Mouse (Mus musculus) lung, postnatal 25 days (tissue): ENCODE results near the gene Kmt2e.

Experiments used
- DNase-seq: peaks from one replicate; pipeline ENCODE4 v3.0.0; 2022; ENCODE audit warnings: low spot score

The Kmt2e gene

DNA sequence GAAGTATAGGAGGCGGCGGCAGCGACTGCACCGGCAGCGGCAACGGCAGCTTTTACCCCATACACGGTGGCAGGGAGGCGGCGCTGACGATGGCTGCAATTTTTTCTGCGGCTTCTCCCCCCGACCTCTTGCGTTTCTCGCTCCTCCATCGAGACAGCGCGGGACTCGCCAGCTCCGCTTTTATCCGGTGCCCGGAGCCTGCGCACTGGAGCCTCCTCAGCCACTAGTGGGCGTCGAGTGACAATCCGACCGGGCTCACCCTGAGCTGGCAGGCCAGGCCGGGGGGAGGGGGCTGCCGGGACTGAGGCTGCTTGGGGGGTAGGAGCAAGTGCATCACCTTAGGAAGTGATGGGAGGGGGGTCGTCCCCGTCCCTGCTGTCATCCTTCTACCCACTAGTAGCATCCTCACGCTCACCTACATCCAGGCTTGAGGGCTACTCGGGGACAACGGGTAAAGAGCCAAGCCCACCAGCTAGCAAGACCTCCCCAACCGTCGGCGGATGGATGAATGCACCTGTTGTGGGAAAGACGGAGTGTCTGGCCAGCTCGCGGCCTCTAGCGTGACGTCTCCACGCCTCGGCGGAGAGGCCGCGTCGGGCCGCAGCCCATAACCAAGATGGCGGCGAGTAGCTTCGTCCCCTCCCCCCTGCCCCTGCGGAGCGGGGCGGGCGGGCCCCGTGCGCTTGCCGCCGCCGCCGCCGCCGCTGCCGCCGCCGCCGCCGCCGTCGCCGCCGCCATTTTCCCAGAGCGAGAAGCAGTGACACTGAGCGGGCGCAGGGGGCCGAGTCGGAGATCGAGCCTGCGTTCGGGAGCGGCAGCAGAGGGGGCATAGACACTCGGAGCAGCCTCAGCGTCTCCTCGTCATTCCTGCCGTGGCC, at the start of gene Kmt2e:
Gene Kmt2e, plus strand, starts transcription at position 722 of the 878 bp plus-strand sequence.
- DNase-seq, result peak; percentile 93

DNA sequence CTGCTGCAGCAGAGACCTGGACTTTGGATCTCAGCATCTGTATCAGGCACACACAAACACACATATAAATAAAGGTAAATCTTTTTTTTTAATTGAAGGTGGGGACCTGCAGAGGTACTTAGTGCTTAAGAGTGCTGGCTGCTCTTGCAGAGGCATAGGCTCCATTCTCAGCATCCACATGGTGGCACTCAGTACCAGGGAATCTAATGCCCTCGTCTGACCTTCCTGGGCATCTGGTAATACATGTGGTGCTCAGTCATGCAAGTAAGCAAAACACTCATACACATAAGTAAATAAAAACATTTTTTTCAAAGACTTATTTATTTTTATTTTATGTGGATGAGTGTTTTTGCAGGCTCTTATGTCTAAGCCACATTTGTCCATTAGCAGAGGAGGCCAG, 49.1 kb upstream of the Kmt2e start:
- peak; percentile 57 for DNase-seq

DNA sequence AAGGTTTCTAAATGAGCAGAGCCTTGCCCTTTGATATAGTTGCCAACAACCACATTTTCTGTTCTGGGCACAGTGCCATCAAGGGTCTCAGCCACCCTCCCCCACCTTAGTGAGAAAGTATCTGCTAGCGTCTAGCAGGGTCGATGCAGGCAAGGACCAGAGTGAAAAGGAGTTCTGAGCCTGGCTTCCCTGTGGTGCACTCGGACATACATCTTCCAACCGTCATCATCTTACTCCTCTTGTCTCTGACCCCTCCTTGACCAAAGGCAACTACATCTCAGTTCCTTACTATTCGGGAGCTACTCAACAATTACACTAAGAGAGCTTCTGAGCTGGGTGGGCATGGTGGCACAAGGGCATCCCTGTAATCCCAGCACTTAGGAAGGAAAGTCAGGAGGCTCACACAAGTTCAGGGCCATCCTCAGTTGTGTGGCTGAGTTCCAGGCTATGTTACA, 48.5 kb upstream of the Kmt2e start:
- no peak for DNase-seq

GRCm38 (mm10) chr5:23386562-23387312, 47.5 kb upstream of the Kmt2e start:
- peak; percentile 97 for DNase-seq

DNA sequence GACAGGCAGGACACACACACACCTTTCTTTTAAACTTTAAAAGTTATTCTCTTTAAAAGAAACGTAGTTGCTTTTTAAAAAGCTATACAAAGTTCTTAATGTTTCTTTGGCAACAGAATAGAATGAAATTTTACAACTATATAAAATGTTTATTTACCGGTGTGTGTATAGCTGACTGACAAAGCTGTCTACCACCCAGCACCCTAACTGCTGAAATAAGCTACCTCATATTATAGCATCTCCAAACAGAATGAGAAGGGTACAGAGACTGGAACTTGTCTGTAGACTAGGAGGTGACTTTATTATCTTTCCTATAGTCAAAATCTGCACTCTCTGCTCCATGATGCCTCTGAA, 47.0 kb upstream of the Kmt2e start:
- no peak for DNase-seq

DNA sequence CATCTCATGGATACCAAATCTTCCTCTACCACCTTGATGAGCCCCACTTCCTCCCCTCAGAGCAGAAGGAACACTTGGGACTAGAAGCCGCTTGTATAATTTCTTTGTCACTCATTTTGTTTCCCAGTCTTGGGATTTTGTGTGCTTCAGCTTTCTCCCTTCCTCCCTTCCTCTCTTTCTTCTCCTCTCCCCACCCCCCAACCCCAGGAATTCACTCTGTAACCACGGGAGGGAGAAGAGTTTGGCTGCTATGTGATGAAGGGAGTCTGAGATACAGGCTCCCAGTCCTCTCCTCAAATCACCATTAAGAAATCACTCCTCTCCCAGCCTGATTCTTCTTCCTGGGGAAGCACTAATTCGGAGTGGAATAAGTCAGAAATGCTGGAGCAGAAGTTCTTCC, 46.1 kb upstream of the Kmt2e start:
- DNase-seq, result no peak

DNA sequence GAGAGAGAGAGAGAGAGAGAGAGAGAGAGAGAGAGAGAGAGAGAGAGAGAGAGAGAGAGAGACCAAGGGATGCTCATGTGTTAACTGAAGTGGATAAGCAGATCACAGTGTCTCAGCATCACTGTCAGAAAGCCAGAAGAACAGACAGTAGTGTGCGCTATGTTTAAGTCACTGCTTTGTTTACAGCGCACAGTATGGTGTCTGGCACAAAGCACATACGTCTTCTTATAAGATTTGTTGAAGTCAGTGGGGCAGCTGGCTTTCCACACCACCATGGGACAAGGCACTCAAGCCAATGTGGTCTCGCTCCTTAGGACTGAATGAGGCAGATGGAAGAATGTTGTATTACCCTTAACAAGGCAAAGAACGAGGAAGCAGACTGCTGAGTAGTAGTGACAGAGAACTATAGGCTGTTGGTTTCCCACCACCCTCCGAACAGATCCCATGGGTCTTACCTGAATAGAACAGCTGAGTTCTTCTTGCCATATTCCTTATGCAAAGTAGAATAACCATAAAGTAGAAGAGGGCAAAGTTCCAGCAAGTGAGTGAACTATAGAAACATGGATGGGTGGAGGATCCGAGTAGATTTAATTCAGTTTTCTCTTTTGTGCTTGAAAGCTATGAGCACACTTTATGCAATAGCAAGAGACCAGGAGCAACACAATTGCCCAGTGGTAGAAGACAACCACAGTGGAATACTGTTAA, 44.5 kb upstream of the Kmt2e start:
- DNase-seq, result no peak

- no peak for DNase-seq
These were observed 42.5 kb upstream of the Kmt2e start for GRCm38 (mm10) chr5:23391714-23392113.

GRCm38 (mm10) chr5:23393870-23394269, 40.4 kb upstream of the Kmt2e start:
- DNase-seq, result no peak

DNA sequence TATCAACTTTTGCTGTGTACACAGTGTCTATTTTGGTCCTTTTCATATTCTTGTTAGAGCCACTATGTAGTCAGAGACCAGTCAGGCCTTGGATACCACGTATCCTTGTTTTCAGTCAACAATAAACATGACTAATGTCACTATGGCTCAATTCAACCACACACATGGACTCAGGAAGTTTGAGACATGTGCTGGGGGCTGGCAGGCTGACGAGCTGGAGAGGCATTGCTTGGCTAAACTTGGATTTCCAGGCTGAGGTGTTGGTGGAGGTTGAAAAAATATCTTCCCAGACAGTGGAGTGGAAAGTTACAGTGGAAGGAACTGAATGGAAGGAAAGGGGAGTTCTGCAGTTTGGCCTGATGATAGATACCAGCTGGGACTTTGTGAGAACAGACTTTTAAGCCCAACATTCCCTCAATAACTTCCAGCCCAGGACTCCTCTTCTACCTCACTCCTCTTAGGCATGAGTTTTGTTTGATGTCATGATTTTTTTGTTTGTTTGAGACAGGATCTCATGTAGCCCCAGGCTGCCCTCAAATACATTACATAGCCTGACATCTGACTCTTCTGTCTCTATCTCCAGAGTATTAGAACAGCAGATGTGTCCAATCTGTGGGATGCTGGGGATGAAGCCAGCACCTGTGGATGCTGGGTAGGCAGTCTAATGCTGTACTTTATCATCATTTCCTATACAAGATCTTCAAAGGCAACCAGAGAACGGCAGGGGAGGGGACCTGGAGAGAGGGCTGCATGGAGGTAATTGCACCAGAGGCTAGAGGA, 39.7 kb upstream of the Kmt2e start:
- peak; percentile 62 for DNase-seq

DNA sequence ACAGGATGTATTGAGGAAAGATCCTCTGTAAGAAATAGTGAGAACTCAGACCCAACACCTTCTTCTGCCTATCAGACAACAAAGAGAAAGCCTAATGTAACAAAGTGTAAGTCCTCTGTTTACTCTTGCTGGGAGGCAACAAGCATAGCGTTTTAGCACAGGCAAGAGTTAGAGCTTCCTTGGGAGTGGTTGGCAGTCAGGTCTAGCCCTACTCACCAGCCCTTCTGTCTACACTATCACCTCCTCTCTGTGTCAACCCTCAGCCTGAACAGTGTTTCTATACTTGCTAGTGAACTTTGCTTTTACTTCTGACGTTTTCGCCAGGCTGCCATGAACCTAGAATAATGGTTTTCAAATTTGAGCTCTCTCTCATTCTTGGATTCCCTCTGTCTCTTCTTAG, 38.5 kb upstream of the Kmt2e start:
- DNase-seq, result no peak

GRCm38 (mm10) chr5:23396756-23397155, 37.5 kb upstream of the Kmt2e start:
- no peak for DNase-seq

DNA sequence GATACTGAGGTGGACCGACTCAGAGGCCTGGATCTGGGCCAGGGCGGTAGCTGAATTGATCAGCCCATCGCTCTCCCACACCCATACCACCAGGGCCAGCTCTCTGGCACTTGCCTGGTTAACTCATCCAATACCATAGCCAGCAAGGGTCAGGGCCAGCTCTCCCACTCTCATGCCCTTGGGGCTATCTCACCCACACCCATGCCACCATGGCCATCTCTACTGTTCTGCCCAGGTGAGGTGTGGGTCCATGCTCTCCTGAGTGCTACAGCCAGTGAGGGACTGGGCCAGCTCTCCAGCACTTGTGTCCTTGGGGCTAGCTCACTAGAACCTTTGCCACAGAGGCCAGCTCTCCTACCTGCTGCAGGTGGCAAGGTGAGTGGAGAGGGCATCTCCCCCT, 34.1 kb upstream of the Kmt2e start:
- no peak for DNase-seq

DNA sequence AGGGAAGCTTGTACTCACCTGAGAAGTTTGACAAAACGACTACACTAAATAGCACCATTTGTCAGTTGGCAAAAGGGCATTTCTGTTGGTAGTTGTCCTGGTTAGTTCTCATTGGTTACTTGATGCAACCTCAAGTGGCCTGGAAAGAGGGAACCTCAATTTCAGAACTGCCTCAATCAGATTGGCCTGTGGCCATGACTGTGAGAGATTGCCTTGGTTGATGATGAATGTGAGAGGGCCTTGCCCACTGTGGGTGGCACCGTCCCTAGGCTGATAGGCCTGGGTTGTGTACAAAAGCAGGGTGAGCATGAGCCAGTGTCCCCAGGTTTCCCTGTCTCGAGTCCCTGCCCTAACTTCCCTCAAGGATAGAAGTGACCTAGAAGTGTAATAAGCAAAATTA, 33.4 kb upstream of the Kmt2e start:
- no peak for DNase-seq

- DNase-seq, result no peak
These were observed 32.9 kb upstream of the Kmt2e start for GRCm38 (mm10) chr5:23401368-23401767.

GRCm38 (mm10) chr5:23401999-23402398, 32.2 kb upstream of the Kmt2e start:
- DNase-seq, result no peak

- DNase-seq, result no peak
These were observed 31.1 kb upstream of the Kmt2e start for GRCm38 (mm10) chr5:23403161-23403560.

DNA sequence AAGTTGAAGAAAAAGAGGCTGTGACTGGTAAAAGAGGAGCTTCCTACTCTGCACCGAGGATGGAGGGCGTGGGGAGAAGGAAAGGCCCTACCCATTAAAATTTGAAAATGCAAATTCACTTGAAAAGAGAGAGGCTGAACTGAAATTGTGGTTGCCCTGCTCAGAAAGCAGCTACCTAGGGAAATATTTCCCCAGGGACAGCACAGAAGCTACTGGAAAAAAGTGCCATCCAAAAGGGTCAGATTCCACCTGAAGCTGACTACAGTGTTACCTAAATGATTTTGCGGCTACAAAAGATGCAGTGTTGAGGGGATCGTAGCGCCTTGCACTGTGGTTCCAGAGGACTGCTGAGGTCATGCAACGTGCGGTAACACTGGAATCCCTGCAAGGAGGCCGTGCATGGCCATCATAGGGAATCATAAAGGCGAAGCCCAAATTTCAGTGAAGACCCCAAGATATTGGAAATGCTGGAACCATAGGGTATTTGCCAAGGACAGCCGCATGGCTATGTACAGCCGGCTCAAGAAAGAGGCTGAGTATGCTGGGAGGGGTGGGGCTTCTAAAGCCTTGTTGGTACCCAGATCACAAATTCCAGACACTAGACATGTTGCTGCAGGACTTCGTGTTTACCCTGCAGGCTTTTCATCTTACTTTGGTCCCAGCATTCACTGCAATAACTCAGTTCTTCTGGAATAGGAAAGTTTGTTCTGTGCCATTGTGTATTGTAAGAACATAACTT, 28.4 kb upstream of the Kmt2e start:
- no peak for DNase-seq

DNA sequence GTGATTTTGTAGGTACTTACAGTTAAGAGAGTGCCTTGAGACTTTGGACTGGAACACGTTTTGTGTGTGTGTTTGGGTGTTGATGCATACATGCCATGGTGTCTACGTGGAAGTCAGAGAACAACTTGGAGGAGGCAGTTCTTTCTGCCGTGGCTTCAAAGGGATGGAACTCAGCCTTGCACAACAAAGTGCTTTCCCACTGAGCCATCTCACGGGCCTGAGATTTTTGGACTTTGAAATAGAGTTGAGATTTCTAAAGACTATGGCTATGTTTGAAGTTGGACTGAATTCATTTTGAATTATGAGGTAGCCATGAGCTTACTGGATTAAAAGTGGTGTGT, 27.9 kb upstream of the Kmt2e start:
- no peak for DNase-seq

DNA sequence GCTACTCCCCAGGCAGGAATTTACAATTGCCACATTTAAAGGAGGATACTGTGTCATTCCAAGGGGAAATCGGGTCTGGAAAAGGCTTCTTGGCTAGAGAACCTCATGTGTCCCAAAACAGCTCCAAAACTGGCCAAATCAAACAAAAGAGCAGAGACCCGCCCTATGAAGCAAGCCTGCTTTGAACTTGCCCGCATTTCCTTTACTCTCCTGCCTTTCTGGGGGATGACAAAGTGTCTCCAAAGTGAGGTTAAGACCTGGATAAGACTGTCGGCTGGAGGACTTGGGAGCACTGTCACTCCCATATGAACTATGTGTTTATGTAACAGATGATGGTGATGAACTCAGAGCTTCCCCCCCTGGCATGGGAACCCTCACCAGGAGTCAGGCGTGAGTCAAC, 26.1 kb upstream of the Kmt2e start:
- no peak for DNase-seq

DNA sequence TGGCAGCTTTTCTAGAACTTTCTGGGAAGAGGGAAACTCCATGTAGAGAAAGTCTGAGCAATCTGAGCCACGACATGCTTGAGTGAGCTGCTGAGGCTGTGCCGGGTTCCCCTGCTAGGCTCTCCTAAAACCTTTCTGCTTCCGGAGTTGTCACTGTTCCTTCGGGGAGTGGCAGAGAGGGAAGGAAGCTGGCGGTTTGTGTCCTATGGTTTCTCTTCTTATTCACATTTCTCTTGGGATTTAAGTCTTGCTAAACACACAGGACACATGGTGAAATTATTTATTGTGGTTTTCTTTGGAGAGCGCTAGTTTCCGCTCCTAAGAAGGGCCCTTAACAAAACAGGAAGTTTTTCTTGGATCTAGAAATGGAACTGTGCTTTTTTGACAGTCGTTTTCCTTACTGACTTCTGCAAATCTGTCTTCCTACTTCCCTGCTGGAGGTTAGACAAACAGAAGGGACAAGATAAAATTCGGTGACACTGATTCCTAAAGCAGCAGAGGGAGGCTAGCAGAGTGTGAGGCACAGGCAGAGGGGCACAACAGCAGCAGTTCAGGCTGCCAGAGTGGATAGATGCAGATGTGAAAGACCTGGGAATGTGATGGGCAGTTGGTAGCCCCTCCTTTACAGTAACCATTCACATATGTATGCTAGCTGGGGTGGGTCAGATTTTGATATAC, 24.1 kb upstream of the Kmt2e start:
- no peak for DNase-seq
